Mouse (Mus musculus): ENCODE data around the gene Sf3b2.
A peak's percentile ranks its signal among the peaks of the same experiment; 100 is the strongest.

Gene Sf3b2

DNA sequence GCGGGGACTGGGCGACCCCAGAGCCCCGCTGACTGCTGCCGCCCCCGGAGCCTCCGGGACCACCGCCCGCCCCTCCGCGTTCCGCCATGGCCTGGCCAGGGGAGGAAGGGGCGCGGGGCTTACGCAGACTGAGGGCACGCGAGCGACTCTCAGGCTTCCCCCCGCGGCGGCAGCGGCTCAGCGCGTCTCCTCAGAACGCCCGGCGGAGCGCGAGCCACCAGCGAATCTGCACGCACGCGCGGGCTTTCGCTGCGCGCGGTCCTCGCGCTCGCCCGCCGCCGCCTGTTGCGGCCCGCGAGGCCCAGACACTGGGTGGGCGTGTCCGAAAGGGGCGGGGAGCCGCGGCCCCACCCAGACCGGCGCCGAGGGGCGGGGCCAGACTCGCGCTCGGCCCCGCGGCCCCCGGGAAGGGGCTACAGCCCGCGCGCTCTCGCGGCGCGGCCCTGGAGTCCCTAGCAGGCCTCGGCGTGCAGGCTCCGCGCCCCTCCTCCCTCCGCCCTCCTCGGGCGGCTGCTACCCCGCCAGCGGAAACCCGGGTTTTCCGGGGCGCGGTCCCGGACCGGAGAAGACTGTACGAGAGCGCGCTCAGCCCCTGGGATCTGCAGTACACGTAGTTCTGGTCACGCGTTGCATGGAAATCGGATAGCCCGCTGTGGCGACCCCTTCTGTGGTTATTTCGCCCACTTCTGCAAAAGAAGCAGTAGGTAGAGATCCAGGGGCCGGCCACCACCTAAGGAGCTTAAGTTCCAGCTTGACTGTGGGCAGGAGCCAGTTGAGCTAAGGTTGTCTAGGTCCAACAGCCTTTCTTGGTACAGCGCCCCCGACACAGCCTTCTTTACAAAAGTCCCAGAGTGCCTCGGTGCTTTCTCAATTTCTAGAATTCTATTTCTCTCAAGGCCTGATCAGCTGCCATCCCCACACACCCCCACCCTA is 22.2 kb downstream of the Sf3b2 start, which contains the start of gene Pacs1:
Gene Pacs1 (minus strand): TSS at position 319 of the 933 bp plus-strand sequence.
- peak; percentile 100 for DNase-seq

DNA sequence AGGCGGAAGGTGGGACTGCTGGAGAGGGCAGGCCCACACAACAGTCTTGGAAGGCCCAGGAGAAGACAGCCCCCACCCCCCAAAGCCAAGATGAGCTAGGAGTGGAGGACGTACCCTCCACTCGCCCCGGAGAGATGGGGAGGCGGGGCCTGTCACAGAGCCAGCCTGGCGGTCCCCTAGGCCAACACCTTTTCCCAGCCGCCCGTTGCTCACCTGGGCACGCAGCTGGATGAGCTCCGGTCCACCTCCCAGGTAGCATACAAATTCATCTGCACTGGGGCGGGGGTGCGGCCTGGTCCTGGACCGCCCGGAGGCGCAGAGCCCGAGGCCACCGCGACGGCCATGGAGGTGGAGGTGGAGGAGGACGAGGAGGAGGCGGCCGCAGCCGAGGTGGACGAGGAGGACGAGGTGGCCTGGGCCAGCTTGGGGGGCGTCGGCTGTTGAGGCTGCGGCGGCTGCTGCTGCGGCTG is 22.9 kb downstream of the Sf3b2 start:
- peak; percentile 97 for DNase-seq

DNA sequence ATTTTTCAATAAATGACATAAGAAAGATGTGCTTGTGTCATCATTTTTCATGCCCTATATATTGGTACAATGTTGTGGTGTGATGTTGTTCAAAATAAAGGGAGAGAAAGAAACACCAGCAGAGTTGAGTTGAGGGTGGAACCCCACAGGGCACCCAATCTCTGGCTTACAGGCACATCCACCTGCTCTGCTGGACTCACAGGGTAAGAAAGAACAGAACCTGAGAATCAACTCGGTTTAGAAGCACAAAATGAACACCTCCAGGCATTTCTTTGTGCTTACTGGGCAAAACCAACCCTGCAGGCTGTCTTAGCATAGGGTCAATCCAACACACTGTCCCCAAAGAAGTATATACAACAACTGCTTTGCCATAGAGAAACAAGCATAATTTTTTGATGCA is 23.8 kb downstream of the Sf3b2 start:
- DNase-seq = peak; percentile 58

DNA sequence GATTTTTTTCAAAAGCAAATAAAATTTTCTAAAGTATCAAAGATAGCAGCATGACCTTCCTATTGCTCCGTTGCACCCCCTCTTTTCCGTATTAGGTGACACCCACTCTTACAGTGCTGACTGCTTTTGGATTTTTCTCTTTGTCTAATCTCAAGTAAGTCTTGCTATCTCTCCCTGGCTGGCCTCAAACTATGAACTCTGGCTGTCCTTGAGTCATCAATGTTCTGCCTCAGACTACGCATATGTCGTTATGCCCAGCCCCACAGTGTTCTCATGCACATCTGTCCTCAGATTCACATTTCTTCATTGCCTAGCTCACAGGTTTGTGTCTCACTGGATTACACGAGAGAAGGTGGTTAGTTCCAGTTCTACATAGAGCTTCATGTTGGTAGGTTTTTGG is 25.9 kb downstream of the Sf3b2 start:
- DNase-seq = no peak

DNA sequence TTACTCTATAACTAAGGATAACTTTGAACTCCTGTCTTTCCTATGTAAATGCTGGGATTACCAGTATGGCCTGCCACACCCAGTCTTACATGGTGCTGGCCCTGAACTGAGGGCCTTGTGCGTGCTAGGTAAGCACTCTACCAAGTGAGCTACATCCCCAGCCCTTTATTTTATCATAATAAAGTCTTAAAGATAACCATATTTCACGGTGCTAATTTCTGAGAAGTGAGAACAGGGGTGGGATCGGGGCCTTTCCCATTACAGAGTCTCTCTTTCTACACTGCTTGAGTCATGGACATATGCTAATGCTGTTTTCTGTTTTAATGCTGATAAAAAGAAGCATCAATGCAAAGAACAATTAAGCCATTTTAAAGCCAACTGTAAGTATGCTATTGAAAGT is 26.4 kb downstream of the Sf3b2 start:
- DNase-seq = peak; percentile 83

DNA sequence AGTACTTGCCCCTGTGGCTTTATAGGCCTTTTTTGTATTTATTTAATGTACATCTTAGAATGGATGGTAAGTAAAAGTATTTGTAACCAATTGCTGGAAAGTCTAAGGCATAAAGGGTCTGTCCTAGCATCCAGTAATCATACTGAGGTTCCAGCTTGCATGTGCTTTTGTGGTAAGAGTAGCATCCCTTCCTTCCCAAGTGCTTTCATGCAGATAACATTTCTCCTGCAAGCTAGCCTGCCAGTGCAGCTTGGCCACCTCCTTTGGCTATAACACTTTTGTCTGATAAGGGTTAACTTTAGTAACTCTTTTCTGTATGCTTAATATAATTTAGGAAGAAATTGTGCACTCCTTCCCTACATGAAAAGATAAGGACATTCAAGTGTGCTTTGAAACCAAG is 27.2 kb downstream of the Sf3b2 start:
- peak; percentile 30 for DNase-seq

DNA sequence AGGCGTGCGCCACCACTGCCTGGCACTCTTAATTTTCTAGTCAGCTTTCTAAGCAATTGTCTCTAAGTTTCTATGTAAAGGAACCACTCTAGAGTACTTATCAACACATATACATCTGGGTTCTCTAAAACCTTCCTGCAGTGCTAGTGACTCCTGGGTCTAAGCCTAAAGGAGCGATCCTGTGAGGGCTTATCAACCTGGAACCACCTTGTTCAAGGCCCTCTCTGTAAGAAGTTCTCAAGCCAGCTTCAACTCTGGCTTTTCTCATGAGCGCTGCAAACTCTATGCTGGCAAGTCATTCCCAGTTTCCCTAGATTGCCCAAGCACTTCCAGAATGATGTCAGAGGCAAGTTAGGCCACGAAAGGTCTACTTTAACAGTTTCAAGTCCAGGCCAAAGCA is 28.2 kb downstream of the Sf3b2 start:
- DNase-seq = peak; percentile 74

DNA sequence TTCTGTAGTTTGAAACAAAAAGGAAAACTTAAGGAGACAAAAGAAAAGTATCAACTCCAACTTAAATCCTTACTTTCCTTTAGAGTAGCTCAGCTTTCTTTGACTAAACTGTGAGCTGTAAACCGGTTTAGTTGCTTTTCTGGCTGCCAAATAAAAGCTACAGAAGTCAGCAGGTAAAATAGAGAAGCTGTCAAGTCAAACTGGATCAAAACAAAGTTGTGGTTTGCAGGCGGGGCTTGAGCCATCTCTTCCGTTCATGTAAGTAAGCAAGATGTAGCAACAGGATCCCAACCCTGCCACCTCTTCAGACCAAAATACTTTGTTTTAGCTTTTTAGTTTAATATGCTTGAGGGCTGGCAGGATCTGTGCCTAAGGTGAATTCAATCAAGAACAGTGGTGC is 38.1 kb downstream of the Sf3b2 start:
- DNase-seq = peak; percentile 89

DNA sequence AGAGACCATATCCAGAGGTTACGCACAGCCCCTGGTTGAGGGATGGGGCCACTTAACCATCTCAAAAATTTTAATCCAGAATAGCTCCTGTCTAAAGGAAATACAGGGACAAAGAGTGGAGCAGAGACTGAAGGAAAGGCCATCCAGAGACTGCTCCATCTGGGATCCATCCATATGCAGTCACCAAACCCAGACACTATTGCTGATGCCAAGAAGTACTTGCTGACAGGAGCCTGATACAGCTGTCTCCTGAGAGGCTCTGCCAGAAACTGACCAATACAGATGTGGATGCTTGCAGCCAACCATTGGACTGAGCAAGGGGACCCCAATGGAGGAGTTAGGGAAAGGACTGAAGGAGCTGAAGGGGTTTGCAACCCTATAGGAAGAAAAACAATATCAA is 58.3 kb downstream of the Sf3b2 start:
- peak; percentile 89 for DNase-seq

DNA sequence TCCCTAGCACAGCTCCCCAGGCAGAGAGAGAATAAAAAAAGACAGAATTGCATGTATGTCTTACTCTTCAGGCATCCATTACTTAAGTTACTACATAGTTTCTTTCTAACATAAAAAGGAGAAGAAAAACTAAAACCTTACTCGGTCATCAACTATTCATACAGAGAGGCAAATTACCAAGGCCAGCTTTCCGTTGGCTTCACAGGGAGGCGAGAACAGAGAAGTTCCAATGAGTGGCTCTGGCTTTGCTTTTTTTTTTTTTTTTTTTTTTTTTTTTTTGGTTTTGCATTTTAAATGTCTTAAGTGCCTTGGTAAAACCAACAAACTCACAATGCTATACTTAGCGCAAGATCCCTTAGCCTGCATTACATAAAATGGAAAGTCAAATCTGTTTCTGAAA is 62.6 kb downstream of the Sf3b2 start:
- DNase-seq = no peak

DNA sequence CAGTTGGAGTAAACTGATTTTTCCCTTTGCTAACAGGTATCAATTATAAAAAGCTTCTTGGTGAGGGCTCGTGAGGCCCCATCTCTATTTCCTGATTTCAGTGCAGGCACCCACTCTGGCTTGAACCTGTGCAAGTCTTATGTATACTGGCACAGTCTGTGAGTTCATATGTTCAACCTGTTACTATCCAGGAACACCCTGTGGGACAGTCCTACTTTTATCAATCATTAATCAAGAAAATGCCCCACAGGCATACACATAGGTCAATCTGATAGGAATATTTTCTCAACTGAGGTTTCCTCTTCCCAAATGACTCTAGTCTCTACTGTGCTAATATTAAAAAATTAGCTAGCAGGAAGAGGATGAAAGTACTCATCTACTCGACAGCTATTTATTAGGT is 65.1 kb downstream of the Sf3b2 start:
- DNase-seq = no peak

DNA sequence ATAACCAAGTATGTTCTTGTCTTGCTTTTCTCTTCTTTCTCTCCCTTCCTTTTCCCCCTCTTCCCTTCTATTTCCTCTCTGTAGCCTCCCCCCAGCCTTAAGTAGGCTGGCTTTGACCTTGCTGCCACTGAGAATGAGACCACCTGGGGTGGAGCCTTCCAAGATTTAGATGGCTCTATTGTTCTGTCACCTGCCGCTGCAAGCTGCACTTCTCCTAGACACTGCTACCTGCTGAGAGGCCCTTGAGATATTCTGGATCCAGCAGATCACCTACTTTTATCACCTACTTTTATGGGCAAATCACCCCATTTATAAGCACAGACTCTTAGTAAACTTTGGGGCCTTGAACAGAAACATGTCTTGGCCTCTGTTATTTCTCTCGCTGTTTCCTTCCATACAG is 70.6 kb downstream of the Sf3b2 start:
- no peak for DNase-seq

DNA sequence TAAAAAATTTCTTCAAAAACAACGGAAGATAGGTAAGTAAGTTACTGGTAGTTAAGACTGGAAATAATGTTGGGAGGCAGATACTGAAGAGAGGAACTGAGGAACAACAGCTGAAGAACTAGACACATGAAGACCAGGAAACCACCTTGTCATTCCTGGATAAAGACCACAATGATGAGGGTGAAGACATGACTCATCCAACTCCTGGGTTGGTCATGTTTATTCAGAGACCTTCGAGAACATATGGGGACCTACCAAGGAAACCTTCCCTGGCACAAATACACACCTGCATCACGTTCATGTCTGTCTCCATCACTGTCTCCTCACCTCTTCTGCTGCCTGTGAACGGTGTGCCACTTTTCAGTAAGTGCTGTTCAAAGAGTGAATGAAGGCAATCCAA is 71.2 kb downstream of the Sf3b2 start:
- DNase-seq = no peak

Measured in heart, adult 11 months (tissue).